Mouse (Mus musculus) embryonic fibroblast, embryonic 13.5 days (primary cell): Measurements from ENCODE around the gene Il22ra2.

Source experiments
- CTCF ChIP-seq: IDR thresholded peaks from 2 replicates; pipeline ENCODE4 v1.5.1; 2011; ENCODE audit warnings: mild to moderate bottlenecking, control low read depth, low read length, moderate library complexity, borderline replicate concordance; ENCODE audit not compliant: insufficient read depth
- POLR2A ChIP-seq: IDR thresholded peaks from 2 replicates; pipeline ENCODE4 v1.6.1; 2011; ENCODE audit warnings: low read depth, mild to moderate bottlenecking, control low read depth, low read length, moderate library complexity

DNA sequence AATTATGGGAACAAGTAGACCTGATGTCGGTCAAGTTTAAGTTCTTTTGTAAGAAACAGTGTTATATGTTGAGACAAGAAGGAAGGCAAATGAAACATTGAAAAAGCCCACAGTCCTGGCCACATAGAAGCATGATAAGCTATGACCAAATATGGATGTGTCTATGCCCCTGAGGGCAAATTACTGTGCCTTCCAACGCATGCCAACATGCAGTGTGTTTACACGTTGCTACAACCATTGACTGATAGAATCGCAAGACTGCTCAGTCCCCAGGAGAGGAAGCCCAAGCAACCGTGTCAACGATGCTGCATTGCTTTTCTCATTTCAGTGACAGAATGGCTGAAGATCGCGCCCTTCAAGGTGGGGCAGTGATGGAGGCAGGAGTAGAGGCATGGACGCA lies 35.6 kb downstream of the Il22ra2 start:
- TF ChIP-seq CTCF (no peak), POLR2A (no peak)
